Mouse (Mus musculus): ENCODE data around the gene Nup210.

Gene Nup210

GRCm38 (mm10) chr6:91108301-91108916 is 8.2 kb downstream of the Nup210 start:
- CTCF ChIA-PET = no interaction called here

- CTCF ChIA-PET = interaction anchor here (0.9 to 1.4 kb wide), 4 partner anchors 9 to 34 kb away, joined by 3 to 4 read pairs (median 4); no protein-coding TSS in a partner anchor
Measured at GRCm38 (mm10) chr6:91105400-91106129, 11.1 kb downstream of the Nup210 start.

DNA sequence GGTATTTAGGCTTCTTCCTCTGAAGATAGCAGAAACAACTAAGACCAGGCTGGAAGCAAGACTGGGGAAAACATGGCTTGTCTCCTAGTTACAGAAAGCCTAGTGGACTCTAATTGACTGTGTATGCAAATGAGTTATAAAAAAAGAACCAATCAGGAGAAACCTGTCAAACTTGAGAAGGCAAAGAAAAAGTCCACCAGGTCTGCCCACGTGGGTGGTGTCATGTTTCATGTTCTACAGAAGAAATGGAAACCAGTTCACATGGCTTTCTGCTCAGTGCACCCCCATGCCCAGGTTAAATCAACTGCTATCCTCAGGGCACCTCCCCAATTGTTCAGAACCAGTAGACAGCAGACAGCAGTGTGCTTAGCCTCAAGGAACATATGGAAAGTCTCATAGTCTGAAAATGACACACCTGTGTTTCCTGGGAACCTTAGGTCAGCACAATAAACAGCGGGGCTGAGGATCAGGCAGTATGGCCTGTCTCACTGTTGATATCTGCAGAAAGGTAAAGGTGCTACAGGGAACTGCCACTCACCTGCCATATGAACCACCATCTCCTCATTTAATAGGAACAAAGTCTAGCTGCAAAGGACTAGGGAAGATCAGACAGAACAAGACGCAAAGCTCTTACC is 11.7 kb downstream of the Nup210 start:
- CTCF ChIA-PET = interaction anchor here (0.9 to 1.6 kb wide), 3 partner anchors 10 to 34 kb away, joined by 3 read pairs; no protein-coding TSS in a partner anchor

DNA sequence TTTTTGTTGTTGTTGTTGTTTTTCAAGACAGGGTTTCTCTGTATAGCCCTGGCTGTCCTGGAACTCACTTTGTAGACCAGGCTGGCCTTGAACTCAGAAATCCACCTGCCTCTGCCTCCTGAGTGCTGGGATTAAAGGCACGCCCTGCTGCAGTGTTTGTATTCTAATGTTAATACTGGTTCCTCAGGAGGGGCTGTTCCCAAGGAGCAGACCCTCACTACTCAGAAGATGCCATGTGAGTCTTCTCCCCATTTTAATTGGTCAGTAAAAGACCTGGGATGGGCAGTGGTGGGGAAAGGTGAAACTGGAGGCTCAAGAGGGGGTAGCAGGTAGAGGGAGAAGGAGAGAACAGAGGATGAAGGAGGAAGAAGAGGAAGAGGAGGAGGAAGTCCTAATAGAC is 13.2 kb downstream of the Nup210 start:
- CTCF ChIA-PET = interaction anchor here (1.6 kb wide), 1 partner anchor 11 kb away, joined by 3 read pairs; no protein-coding TSS in a partner anchor

- CTCF ChIA-PET = no interaction called here
Measured at GRCm38 (mm10) chr6:91100621-91101020, 16.0 kb downstream of the Nup210 start.

- CTCF ChIA-PET = no interaction called here
Measured at GRCm38 (mm10) chr6:91097879-91098278, 18.8 kb downstream of the Nup210 start.

DNA sequence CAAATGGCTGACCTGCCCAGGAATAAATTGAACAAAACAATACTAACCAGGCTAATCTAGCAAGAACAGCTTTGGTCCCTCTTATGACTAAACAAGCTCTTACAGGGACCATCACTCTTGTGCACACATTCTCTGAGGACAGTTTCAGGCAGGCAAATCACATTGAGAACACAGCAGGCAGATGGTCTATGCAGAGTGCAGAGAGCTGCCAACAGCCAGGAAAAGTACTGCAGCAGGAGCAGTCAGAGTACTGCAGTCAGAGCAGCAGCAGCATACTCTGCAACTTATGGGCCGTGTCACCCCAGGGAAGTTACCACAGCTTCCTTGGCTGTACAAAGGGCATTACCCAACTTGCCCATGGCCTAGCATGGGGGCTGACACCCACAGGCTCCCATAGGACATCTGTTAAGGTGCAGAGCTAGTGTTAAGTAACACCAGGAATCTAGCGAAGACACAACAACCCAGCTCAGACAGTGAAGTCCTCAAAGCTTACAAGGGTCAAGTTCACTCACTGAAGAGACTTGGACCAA is 21.5 kb downstream of the Nup210 start:
- CTCF ChIA-PET = interaction anchor here (0.9 kb wide), 1 partner anchor 10 kb away, joined by 3 read pairs; no protein-coding TSS in a partner anchor

DNA sequence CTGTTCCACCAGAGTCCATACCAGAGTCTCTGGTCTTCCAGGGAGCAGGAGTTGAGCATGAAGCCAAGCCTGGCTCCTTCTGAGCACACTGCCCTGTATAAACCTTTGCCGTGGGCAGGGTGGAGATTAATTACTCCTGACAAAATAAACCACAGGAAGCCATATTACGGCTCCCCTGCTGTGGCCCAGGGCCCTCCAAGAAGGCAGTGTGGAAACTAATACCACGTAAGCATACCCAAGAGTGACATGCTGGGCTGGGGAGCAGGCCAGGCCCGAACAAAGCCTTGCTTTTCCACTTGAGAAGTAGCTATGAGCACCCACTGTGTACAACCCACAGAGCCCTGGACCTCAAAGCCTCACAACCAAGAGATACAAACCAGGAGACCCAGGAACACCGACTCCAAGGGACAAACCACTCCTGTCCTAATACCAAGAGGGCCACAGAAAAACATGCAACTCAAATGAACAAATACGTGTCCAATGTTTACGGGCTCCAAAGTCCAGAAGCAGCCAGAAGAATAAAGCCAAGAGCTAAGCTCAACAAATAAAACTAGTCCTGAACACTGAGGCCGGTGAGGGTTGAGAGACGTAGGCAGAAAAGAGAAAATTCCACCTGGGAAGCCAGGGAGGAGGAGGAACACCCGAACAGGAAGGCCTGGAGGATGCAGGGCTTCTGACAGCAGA is 24.3 kb downstream of the Nup210 start:
- CTCF ChIA-PET = no interaction called here

DNA sequence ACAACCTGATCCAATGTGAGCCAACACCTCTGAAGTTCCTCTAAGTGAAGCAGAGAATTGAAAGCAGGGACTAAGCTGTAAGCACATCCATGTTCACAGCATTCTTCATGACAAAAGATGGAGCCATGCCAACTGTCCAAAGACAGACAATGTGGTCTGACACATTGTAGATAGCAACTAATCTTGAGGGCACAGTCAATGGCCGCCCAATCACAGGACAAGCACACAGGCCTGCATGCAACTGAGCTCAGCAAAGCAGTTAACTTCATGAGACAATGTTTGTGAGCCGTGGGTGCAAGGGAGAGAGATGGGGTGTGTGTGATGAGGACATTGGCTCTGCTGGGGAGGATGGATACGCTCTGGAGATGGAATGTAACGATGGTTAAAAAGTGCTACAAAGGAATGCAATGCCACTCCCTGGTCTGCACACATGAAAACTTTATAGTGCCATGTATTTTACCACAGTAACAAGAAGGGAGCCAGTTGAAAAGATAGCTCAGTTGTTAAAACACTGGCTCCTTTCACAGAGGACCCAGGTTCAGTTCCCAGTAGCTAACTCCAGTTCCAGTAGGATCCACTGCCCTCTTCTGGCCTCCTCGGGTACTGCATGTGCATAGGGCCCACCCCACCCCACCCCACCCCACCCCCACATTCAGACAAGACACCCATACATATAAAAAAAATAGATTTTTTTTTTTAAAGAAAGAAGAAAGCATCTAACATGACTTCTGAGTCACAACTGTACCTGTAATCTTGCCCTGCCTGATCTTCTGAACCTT is 31.3 kb downstream of the Nup210 start:
- CTCF ChIA-PET = interaction anchor here (0.7 to 2.0 kb wide), 3 partner anchors 28 to 54 kb away, joined by 5 to 6 read pairs (median 6); no protein-coding TSS in a partner anchor

- CTCF ChIA-PET = no interaction called here
Measured at GRCm38 (mm10) chr6:91080033-91080432, 36.6 kb downstream of the Nup210 start.

- CTCF ChIA-PET = no interaction called here
Measured at GRCm38 (mm10) chr6:91076249-91076648, 40.4 kb downstream of the Nup210 start.

- CTCF ChIA-PET = no interaction called here
Measured at GRCm38 (mm10) chr6:91068511-91068910, 48.1 kb downstream of the Nup210 start.

- CTCF ChIA-PET = no interaction called here
Measured at GRCm38 (mm10) chr6:91067048-91067447, 49.6 kb downstream of the Nup210 start.

GRCm38 (mm10) chr6:91061296-91061695 is 55.3 kb downstream of the Nup210 start:
- CTCF ChIA-PET = no interaction called here

DNA sequence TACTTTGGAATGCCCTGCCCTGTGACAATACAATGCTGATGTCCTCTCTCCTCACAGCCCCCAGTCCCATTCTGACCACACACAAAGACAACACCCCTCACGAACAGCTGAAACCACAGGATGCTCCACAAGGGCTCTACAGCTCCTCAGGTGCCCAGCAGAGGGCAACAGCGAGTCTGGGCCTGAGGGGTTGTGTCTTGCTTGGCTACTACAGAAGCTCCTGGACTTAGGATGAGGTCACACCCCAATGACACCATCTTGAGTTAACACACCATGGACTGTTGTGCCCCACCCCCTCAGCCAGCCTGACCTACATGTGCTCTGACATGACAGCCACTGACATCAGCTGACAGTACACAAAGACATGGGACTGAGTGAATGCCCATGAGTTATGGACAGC is 56.9 kb downstream of the Nup210 start:
- CTCF ChIA-PET = interaction anchor here (0.6 to 1.1 kb wide), 2 partner anchors 27 to 67 kb away, joined by 3 to 6 read pairs; no protein-coding TSS in a partner anchor

GRCm38 (mm10) chr6:91057989-91058388 is 58.6 kb downstream of the Nup210 start:
- CTCF ChIA-PET = interaction anchor here (0.6 kb wide), 1 partner anchor 552 kb away, joined by 3 read pairs; no protein-coding TSS in a partner anchor

GRCm38 (mm10) chr6:91056348-91056747 is 60.3 kb downstream of the Nup210 start:
- CTCF ChIA-PET = no interaction called here

DNA sequence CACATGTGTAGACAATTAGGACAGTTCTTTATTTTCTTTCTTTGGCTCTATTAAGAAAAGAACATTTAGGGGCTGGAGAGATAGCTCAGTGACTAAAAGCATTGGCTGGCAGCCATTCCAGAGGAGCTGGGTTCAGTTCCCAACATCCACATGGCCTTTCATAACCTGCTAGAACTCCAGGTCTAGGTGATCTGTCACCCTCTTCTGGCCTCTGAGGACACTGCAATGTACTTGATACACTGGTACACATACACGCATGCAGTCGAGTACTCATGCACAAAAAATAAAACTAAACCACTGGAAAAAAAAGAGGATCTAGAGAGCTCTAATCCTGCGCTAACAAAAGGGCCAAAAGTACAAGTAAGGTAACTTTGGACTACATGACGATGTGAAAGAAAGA is 64.1 kb downstream of the Nup210 start:
- CTCF ChIA-PET = no interaction called here

- CTCF ChIA-PET = no interaction called here
Measured at GRCm38 (mm10) chr6:91048019-91048418, 68.6 kb downstream of the Nup210 start.

GRCm38 (mm10) chr6:91047434-91047833 is 69.2 kb downstream of the Nup210 start:
- CTCF ChIA-PET = no interaction called here

DNA sequence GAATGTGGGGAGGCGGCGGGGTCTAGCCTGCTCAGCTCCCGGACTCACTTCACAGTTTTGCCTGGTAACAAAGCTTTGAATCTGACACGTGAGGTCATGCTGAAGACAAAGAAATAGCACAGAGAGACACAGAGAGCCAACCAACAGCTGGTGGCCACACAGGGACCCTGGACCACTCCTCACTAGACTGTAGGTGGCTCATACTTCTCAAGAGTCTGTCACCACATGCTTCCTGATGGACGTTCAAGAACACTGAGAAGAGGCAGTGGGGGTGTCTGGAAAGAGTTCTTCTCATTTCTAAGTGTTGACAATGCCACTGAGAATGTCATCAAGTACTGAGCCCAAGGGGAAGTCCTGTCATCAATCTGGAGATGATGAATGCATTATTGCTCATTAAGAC is 70.4 kb downstream of the Nup210 start:
- CTCF ChIA-PET = interaction anchor here (0.6 kb wide), 1 partner anchor 24 kb away, joined by 4 read pairs; no protein-coding TSS in a partner anchor
